Mouse (Mus musculus): ENCODE measurements around the gene Hist3h2ba. TPM values are rescaled to one million over a fixed set of nuclear protein-coding genes. Genes with fewer than 3 reads are reported as not detected.

The Hist3h2ba gene
- total RNA-seq, 1 experiment, result 141 TPM

DNA sequence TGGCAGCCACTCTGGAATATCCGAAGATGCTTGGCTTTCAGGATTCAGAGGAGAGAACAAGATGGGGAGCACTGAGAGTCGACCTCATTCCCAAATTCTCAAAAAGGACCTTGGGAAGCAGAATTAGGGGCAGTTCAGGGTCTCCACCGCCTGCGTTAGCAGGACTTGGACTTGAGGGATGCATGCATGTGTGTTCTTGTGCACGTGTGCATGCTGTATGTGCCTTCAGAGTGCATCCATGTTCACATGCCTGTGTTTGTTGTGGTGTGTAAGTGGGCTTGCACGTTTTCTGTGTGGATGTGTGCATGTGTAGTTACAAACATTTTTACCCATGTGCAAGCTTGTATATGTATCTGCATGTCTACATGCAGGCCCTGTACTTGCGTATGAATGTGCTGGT lies 15.5 kb downstream of the Hist3h2ba start:
- no peak for TF ChIP-seq MAFK (IDR thresholded peaks at IDR 0.05; ENCODE audit: insufficient read depth, low read depth, low read length)
- TF ChIP-seq ZC3H11A (IDR thresholded peaks at IDR 0.05; ENCODE audit: borderline replicate concordance, low read depth, low read length), result no peak
- no peak for TF ChIP-seq ZNF384 (IDR thresholded peaks at IDR 0.05; ENCODE audit: low read depth, low read length)
- TF ChIP-seq HCFC1 (IDR thresholded peaks at IDR 0.05; ENCODE audit: borderline replicate concordance, insufficient read depth, low read length), result no peak
- TF ChIP-seq CHD2 (IDR thresholded peaks at IDR 0.05; ENCODE audit: low read depth, low read length), result no peak
- no peak overlapping the region for H3K27ac ChIP-seq (ENCODE audit: insufficient read depth, low read depth, low read length, poor library complexity, severe bottlenecking)
- no peak overlapping the region for H3K4me3 ChIP-seq (ENCODE audit: insufficient read depth in 1 of 2, low read depth in 1 of 2, low read length in 2 of 2, poor library complexity in 1 of 2, severe bottlenecking in 1 of 2)
- no peaks in the 10 kb centered on the region for H3K36me3 ChIP-seq (ENCODE audit: control insufficient read depth, insufficient read depth, low read length, poor library complexity, severe bottlenecking)
- H3K9me3 ChIP-seq (ENCODE audit: control insufficient read depth, insufficient read depth, low read depth, low read length), result no peaks in the 10 kb centered on the region
- in situ Hi-C loops (cut with MboI; ENCODE audit: low sequenced_read_pairs in 2 of 2, unreplicated experiment in 2 of 2), result no loop called here
- H3K9ac ChIP-seq (ENCODE audit: insufficient read depth, low read depth, low read length, poor library complexity, severe bottlenecking), result no peak overlapping the region
- H3K4me1 ChIP-seq (ENCODE audit: control insufficient read depth in 2 of 2, insufficient read depth in 2 of 2, low read length in 2 of 2, poor library complexity in 1 of 2), result peaks cover 0 to 13% of the 10 kb centered on the region in 2 experiments; a peak in 2 of 4 replicates
- no peak for DNase-seq (ENCODE audit: low read depth, low spot score)

DNA sequence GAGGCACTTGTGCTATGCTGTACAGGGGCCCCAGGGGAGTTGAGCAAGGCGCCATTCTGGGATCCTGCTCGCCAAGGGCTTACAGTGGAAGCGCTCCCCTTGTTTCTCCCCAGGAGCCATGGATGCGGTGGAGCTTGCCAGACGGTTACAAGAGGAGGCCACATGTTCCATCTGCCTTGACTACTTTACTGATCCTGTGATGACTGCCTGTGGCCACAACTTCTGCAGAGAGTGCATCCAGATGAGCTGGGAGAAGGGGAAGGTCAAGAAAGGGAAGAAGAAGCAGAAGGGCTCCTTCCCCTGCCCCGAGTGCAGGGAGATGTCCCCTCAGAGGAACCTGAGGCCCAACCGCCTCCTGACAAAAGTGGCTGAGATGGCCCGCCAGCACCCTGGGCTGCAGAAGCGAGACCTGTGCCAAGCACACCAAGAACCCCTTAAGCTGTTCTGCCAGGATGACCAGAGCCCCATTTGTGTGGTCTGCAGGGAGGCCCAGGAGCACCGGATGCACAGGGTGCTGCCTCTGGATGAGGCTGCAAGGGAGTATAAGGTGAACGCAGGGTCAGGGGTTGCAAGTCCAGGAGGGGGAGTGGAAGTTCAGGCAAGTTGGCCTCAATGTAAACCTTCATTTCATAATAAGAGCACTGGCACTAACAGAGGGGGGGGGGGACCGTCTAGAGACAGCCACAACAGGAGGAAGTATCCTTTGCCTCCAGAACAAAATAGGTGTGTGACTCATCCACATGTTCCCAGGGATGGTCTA lies 16.5 kb downstream of the Hist3h2ba start:
- TF ChIP-seq ZC3H11A (IDR thresholded peaks at IDR 0.05; ENCODE audit: borderline replicate concordance, low read depth, low read length), result peak; percentile 24; the same call in 1 of the 2 replicates
- TF ChIP-seq MAFK (IDR thresholded peaks at IDR 0.05; ENCODE audit: insufficient read depth, low read depth, low read length), result no peak
- TF ChIP-seq ZNF384 (IDR thresholded peaks at IDR 0.05; ENCODE audit: low read depth, low read length), result no peak
- 0 out of 2 replicates have a peak, but pooled peaks have one; percentile 21 for TF ChIP-seq HCFC1 (IDR thresholded peaks at IDR 0.05; ENCODE audit: borderline replicate concordance, insufficient read depth, low read length)
- TF ChIP-seq CHD2 (IDR thresholded peaks at IDR 0.05; ENCODE audit: low read depth, low read length), result no peak
- H3K4me3 ChIP-seq (ENCODE audit: insufficient read depth in 1 of 2, low read depth in 1 of 2, low read length in 2 of 2, poor library complexity in 1 of 2, severe bottlenecking in 1 of 2), result peak overlapping the region in 1 of 2 experiments; percentile 50; a peak in 1 of 4 replicates
- no peak for DNase-seq (ENCODE audit: low read depth, low spot score)

DNA sequence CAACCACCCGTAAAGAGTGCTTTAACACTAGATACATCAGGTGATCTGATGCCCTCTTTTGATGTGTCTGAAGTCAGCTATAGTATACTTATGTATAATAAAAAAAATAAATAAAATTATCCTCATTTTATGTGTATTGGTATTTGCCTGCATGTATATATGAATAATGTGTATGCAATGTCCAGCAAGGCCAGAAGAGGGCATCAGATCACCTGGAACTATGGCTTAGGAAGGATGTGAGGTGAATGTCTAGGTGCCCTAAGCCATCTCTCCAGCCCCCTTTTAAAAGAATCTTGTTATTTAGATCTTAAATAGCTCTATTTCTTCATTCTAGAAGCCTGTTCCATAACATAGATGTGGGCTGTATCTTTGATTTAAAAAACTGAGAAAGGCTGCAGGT lies 18.6 kb downstream of the Hist3h2ba start:
- no peak for TF ChIP-seq HCFC1 (IDR thresholded peaks at IDR 0.05; ENCODE audit: borderline replicate concordance, insufficient read depth, low read length)
- no peak for TF ChIP-seq ZC3H11A (IDR thresholded peaks at IDR 0.05; ENCODE audit: borderline replicate concordance, low read depth, low read length)
- TF ChIP-seq ZNF384 (IDR thresholded peaks at IDR 0.05; ENCODE audit: low read depth, low read length), result no peak
- TF ChIP-seq MAFK (IDR thresholded peaks at IDR 0.05; ENCODE audit: insufficient read depth, low read depth, low read length), result no peak
- no peak for TF ChIP-seq CHD2 (IDR thresholded peaks at IDR 0.05; ENCODE audit: low read depth, low read length)
- no peak for DNase-seq (ENCODE audit: low read depth, low spot score)
- in situ Hi-C loops (cut with MboI; ENCODE audit: low sequenced_read_pairs in 2 of 2, unreplicated experiment in 2 of 2), result no loop called here
- Histone ChIP-seq H3K9me3 (ENCODE audit: control insufficient read depth, insufficient read depth, low read depth, low read length) (no peaks in the 10 kb centered on the region), H3K4me1 (ENCODE audit: control insufficient read depth in 2 of 2, insufficient read depth in 2 of 2, low read length in 2 of 2, poor library complexity in 1 of 2) (peaks cover 2 to 24% of the 10 kb centered on the region in 2 experiments; a peak in 2 of 4 replicates), H3K4me3 (ENCODE audit: insufficient read depth in 1 of 2, low read depth in 1 of 2, low read length in 2 of 2, poor library complexity in 1 of 2, severe bottlenecking in 1 of 2) (no peak overlapping the region), H3K36me3 (ENCODE audit: control insufficient read depth, insufficient read depth, low read length, poor library complexity, severe bottlenecking) (no peaks in the 10 kb centered on the region), H3K9ac (ENCODE audit: insufficient read depth, low read depth, low read length, poor library complexity, severe bottlenecking) (no peak overlapping the region), H3K27ac (ENCODE audit: insufficient read depth, low read depth, low read length, poor library complexity, severe bottlenecking) (no peak overlapping the region)

More for the DNA sequence above, 16.5 kb downstream of the Hist3h2ba start:
- Histone ChIP-seq H3K4me1 (ENCODE audit: control insufficient read depth in 2 of 2, insufficient read depth in 2 of 2, low read length in 2 of 2, poor library complexity in 1 of 2) (peaks cover 0 to 15% of the 10 kb centered on the region in 2 experiments; a peak in 2 of 4 replicates), H3K9me3 (ENCODE audit: control insufficient read depth, insufficient read depth, low read depth, low read length) (no peaks in the 10 kb centered on the region), H3K36me3 (ENCODE audit: control insufficient read depth, insufficient read depth, low read length, poor library complexity, severe bottlenecking) (no peaks in the 10 kb centered on the region), H3K9ac (ENCODE audit: insufficient read depth, low read depth, low read length, poor library complexity, severe bottlenecking) (no peak overlapping the region), H3K27ac (ENCODE audit: insufficient read depth, low read depth, low read length, poor library complexity, severe bottlenecking) (no peak overlapping the region)
- in situ Hi-C loops (cut with MboI; ENCODE audit: low sequenced_read_pairs in 2 of 2, unreplicated experiment in 2 of 2), result no loop called here

DNA sequence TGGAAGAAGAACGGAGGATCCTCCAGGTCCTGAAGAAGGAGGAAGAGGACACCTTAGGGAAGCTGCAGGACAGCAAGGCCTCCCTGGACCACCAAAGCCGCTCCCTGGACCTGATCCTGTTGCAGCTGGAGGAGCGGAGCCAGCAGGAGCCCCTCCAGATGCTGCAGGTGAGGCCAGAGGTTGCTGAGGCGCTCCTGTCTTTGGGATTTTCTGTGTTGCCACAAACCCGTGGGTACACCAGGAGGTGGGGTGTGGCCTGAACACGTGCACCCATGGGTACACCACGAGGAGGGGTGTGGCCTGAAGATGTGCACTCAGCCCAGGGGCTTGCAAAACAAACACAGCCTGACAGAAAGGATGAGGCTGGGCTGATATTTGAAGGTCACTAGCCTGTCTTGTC lies 19.8 kb downstream of the Hist3h2ba start:
- in situ Hi-C loops (cut with MboI; ENCODE audit: low sequenced_read_pairs in 2 of 2, unreplicated experiment in 2 of 2), result no loop called here
- H3K9ac ChIP-seq (ENCODE audit: insufficient read depth, low read depth, low read length, poor library complexity, severe bottlenecking), result no peak overlapping the region
- DNase-seq (ENCODE audit: low read depth, low spot score), result no peak
- H3K36me3 ChIP-seq (ENCODE audit: control insufficient read depth, insufficient read depth, low read length, poor library complexity, severe bottlenecking), result no peaks in the 10 kb centered on the region
- no peaks in the 10 kb centered on the region for H3K9me3 ChIP-seq (ENCODE audit: control insufficient read depth, insufficient read depth, low read depth, low read length)
- H3K27ac ChIP-seq (ENCODE audit: insufficient read depth, low read depth, low read length, poor library complexity, severe bottlenecking), result no peak overlapping the region
- H3K4me1 ChIP-seq (ENCODE audit: control insufficient read depth in 2 of 2, insufficient read depth in 2 of 2, low read length in 2 of 2, poor library complexity in 1 of 2), result peaks cover 2 to 24% of the 10 kb centered on the region in 2 experiments; a peak in 2 of 4 replicates
- TF ChIP-seq ZNF384 (IDR thresholded peaks at IDR 0.05; ENCODE audit: low read depth, low read length), result no peak
- no peak for TF ChIP-seq CHD2 (IDR thresholded peaks at IDR 0.05; ENCODE audit: low read depth, low read length)
- TF ChIP-seq HCFC1 (IDR thresholded peaks at IDR 0.05; ENCODE audit: borderline replicate concordance, insufficient read depth, low read length), result no peak
- no peak for TF ChIP-seq MAFK (IDR thresholded peaks at IDR 0.05; ENCODE audit: insufficient read depth, low read depth, low read length)
- no peak for TF ChIP-seq ZC3H11A (IDR thresholded peaks at IDR 0.05; ENCODE audit: borderline replicate concordance, low read depth, low read length)
- H3K4me3 ChIP-seq (ENCODE audit: insufficient read depth in 1 of 2, low read depth in 1 of 2, low read length in 2 of 2, poor library complexity in 1 of 2, severe bottlenecking in 1 of 2), result no peak overlapping the region
